In genomic region chr14:103469464-103470015, GRCm38 (mm10) we compare ENCODE assay signal across 8 mouse cellular contexts. TPM values are rescaled to one million over a fixed set of nuclear protein-coding genes. Genes with fewer than 3 reads are reported as not detected.
DNase-seq lines count a peak whose midpoint lies in the region; ATAC-seq and TF ChIP-seq lines count a peak whose summit lies in the region.

No protein-coding gene starts in this region.

- H3K9me3 ChIP-seq in heart, embryonic 11.5 days (replicated peaks; ENCODE audit: control insufficient read depth, low read length), result no peaks in the 10 kb centered on the region
- no peaks in the 10 kb centered on the region for H3K9me3 ChIP-seq in kidney, embryonic 16.5 days (ENCODE audit: low read length)
- no peaks in the 10 kb centered on the region for H3K9me3 ChIP-seq in liver, postnatal 0 days (ENCODE audit: low read length)

- no peak overlapping the region for H3K9ac ChIP-seq in heart, embryonic 11.5 days (ENCODE audit: low read depth, low read length)
- no peak overlapping the region for H3K9ac ChIP-seq in kidney, embryonic 16.5 days (replicated peaks; ENCODE audit: low read length)
- no peak overlapping the region for H3K9ac ChIP-seq in liver, postnatal 0 days (replicated peaks)

- peak overlapping the region; percentile 37 for H3K4me2 ChIP-seq in heart, embryonic 11.5 days
- peak overlapping the region; percentile 37 for H3K4me2 ChIP-seq in kidney, embryonic 16.5 days (replicated peaks; ENCODE audit: low read depth, low read length)
- peak overlapping the region; percentile 61 for H3K4me2 ChIP-seq in liver, postnatal 0 days (ENCODE audit: low read depth, low read length)

- peak; percentile 83 for TF ChIP-seq CTCF in liver, postnatal 0 days (IDR thresholded peaks at IDR 0.05; ENCODE audit: low read depth)

- H3K27me3 ChIP-seq in heart, embryonic 11.5 days (ENCODE audit: control insufficient read depth, insufficient read depth, low read length), result no peaks in the 10 kb centered on the region
- H3K27me3 ChIP-seq in kidney, embryonic 16.5 days (ENCODE audit: insufficient read depth, low read length), result no peaks in the 10 kb centered on the region
- H3K27me3 ChIP-seq in liver, postnatal 0 days (ENCODE audit: insufficient read depth, low read length), result no peaks in the 10 kb centered on the region

- WGBS in heart, embryonic 11.5 days (ENCODE audit: insufficient replicate concordance), result 64% methylated on average over 12 of the region's 12 CpGs
- 43% methylated on average over 12 of the region's 12 CpGs for WGBS in kidney, embryonic 16.5 days
- WGBS in liver, postnatal 0 days (ENCODE audit: insufficient replicate concordance), result 37% methylated on average over 12 of the region's 12 CpGs

- no peak for TF ChIP-seq EP300 in liver, postnatal 0 days (IDR thresholded peaks at IDR 0.05; ENCODE audit: low read depth)

- no peaks in the 10 kb centered on the region for H3K36me3 ChIP-seq in heart, embryonic 11.5 days (ENCODE audit: control insufficient read depth, insufficient read depth, low read length)
- H3K36me3 ChIP-seq in kidney, embryonic 16.5 days (ENCODE audit: insufficient read depth, low read length), result no peaks in the 10 kb centered on the region
- no peaks in the 10 kb centered on the region for H3K36me3 ChIP-seq in liver, postnatal 0 days (replicated peaks; ENCODE audit: insufficient read depth, low read length)

- no peak overlapping the region for H3K27ac ChIP-seq in heart, embryonic 11.5 days (ENCODE audit: low read depth, low read length)
- H3K27ac ChIP-seq in kidney, embryonic 16.5 days (ENCODE audit: low read length), result no peak overlapping the region
- H3K27ac ChIP-seq in liver, postnatal 0 days (ENCODE audit: low read depth), result no peak overlapping the region

- H3K4me1 ChIP-seq in heart, embryonic 11.5 days (ENCODE audit: control insufficient read depth, insufficient read depth, low read length), result peaks cover 12% of the 10 kb centered on the region
- no peaks in the 10 kb centered on the region for H3K4me1 ChIP-seq in kidney, embryonic 16.5 days (ENCODE audit: insufficient read depth, low read length)
- H3K4me1 ChIP-seq in liver, postnatal 0 days (ENCODE audit: insufficient read depth), result no peaks in the 10 kb centered on the region

- DNase-seq in adrenal gland, adult (ENCODE audit: inconsistent age in 2 of 2, low spot score in 1 of 2), result peak; percentile 73 to 94
- no peak for DNase-seq in adrenal gland, postnatal 25 days
- peak; percentile 85 for DNase-seq in ZHBTc4 (ENCODE audit: low read depth, low spot score)
- DNase-seq in embryo, embryonic 11.5 days (ENCODE audit: low read depth, low spot score), result peak; percentile 67
- DNase-seq in liver, postnatal 0 days, result no peak

- no peak overlapping the region for H3K4me3 ChIP-seq in heart, embryonic 11.5 days (ENCODE audit: low read depth, low read length)
- H3K4me3 ChIP-seq in kidney, embryonic 16.5 days (ENCODE audit: low read length), result peak overlapping the region; percentile 26
- peak overlapping the region; percentile 27 for H3K4me3 ChIP-seq in liver, postnatal 0 days (ENCODE audit: low read depth, low read length)

- ATAC-seq in heart, embryonic 11.5 days (replicated peaks; ENCODE audit: insufficient number of reproducible peaks, low FRiP score, low TSS enrichment), result no peak
- ATAC-seq in kidney, embryonic 16.5 days (ENCODE audit: low FRiP score, low TSS enrichment), result peak; percentile 78; the same call in 1 of the 2 replicates
- peak; percentile 78 for ATAC-seq in liver, postnatal 0 days
- peak; percentile 95 for ATAC-seq in neutrophil, adult 5-6 weeks (ENCODE audit: extremely low read depth, insufficient number of reproducible peaks, low FRiP score, poor library complexity, severe bottlenecking)

RNA-seq across cellular contexts. Expression of gene Scel, which starts 43.6 kb away (rescaled TPM):
- 0.12 and 0.38 TPM in 2 replicates for total RNA-seq in adrenal gland, postnatal 25 days (2021)
- polyA plus RNA-seq in heart, embryonic 11.5 days (2014; fragmentation: Nextera tagmentation; extraction: Ambion mirVana), result 0.34 and 0.39 TPM in 2 replicates
- polyA plus RNA-seq in kidney, embryonic 16.5 days (2015; fragmentation: Nextera tagmentation; extraction: Ambion mirVana), result 2.2 and 2.7 TPM in 2 replicates
- polyA plus RNA-seq in liver, postnatal 0 days (2015; fragmentation: Nextera tagmentation; extraction: Ambion mirVana), result 0.07 TPM in 1 of 2 replicates, not detected in the other
- 2.1 and 3.6 TPM in 2 replicates for total RNA-seq in neutrophil, adult 5-6 weeks (2017)

Comparison
In these comparisons a context has a peak if more than half of its experiments do, and no peak if none do; other contexts are left out.
1. DNase-seq: peak in adrenal gland, adult (2 of 2), ZHBTc4 (single experiment) and embryo, embryonic 11.5 days (single experiment); none in adrenal gland, postnatal 25 days (single experiment) and liver, postnatal 0 days (single experiment).
2. Peak in every context shown above with its lines, with median percentiles within 50 percentile points of each other: H3K4me2 ChIP-seq.